Mouse (Mus musculus) gastrocnemius, adult 2 months (tissue): ENCODE measurements around the gene Sorcs3. TPM values are rescaled to one million over a fixed set of nuclear protein-coding genes. Genes with fewer than 3 reads are reported as not detected.

Experiments used
- DNase-seq: peaks from one replicate; pipeline ENCODE4 v3.0.0; 2022
- H3K27ac ChIP-seq: fragments of 200-600 bp; 2 replicates; pipeline ENCODE4 v1.8.1; 2022; ENCODE audit warnings: mild to moderate bottlenecking
- H3K4me3 ChIP-seq: fragments of 200-600 bp; 2 replicates; pipeline ENCODE4 v1.8.1; 2022; ENCODE audit warnings: mild to moderate bottlenecking, moderate library complexity
- CTCF ChIP-seq: fragments of 200-600 bp; IDR thresholded peaks from 2 replicates; pipeline ENCODE4 v1.8.1; 2022; ENCODE audit warnings: antibody characterized with exemption, mild to moderate bottlenecking, moderate library complexity
- intact Hi-C: fragments of 180-260 bp; cut with DNase I; formaldehyde crosslinking; loops from one replicate; pipeline ENCODE4 v1.15.1; 2025
- total RNA-seq, 2 experiments: library from RNA; stranded (reverse); gene quantifications; 2 replicates each; pipeline ENCODE4 v1.2.3; 2021

The Sorcs3 gene
- total RNA-seq, 2 experiments from 2014 or later, result not detected

GRCm38 (mm10) chr19:48727048-48727447, 521.2 kb downstream of the Sorcs3 start:
- DNase-seq, result no peak
- Histone ChIP-seq H3K27ac (no peak overlapping the region), H3K4me3 (no peak overlapping the region)
- intact Hi-C loops, result no loop called here
- TF ChIP-seq CTCF, result no peak

- no peak overlapping the region for H3K4me3 ChIP-seq
- intact Hi-C loops, result no loop called here
- DNase-seq, result no peak
- TF ChIP-seq CTCF, result no peak
- no peak overlapping the region for H3K27ac ChIP-seq
These were observed 521.8 kb downstream of the Sorcs3 start for GRCm38 (mm10) chr19:48727601-48728000.

- no peak for TF ChIP-seq CTCF
- DNase-seq, result peak; percentile 14
- Histone ChIP-seq H3K27ac (no peak overlapping the region), H3K4me3 (no peak overlapping the region)
- intact Hi-C loops, result no loop called here
These were observed 525.9 kb downstream of the Sorcs3 start for GRCm38 (mm10) chr19:48731731-48732130.

- DNase-seq, result no peak
- intact Hi-C loops, result no loop called here
- no peak overlapping the region for H3K4me3 ChIP-seq
- no peak overlapping the region for H3K27ac ChIP-seq
- TF ChIP-seq CTCF, result no peak
These were observed 528.5 kb downstream of the Sorcs3 start for GRCm38 (mm10) chr19:48734370-48734769.

GRCm38 (mm10) chr19:48737554-48737953, 531.7 kb downstream of the Sorcs3 start:
- Histone ChIP-seq H3K27ac (no peak overlapping the region), H3K4me3 (no peak overlapping the region)
- TF ChIP-seq CTCF, result no peak
- intact Hi-C loops, result no loop called here
- no peak for DNase-seq

- Histone ChIP-seq H3K4me3 (no peak overlapping the region), H3K27ac (no peak overlapping the region)
- TF ChIP-seq CTCF, result no peak
- intact Hi-C loops, result no loop called here
- no peak for DNase-seq
These were observed 549.3 kb downstream of the Sorcs3 start for GRCm38 (mm10) chr19:48755156-48755555.

GRCm38 (mm10) chr19:48756831-48757230, 551.0 kb downstream of the Sorcs3 start:
- no peak for DNase-seq
- Histone ChIP-seq H3K27ac (no peak overlapping the region), H3K4me3 (no peak overlapping the region)
- intact Hi-C loops, result no loop called here
- no peak for TF ChIP-seq CTCF

- no peak for TF ChIP-seq CTCF
- intact Hi-C loops, result no loop called here
- H3K27ac ChIP-seq, result no peak overlapping the region
- no peak overlapping the region for H3K4me3 ChIP-seq
- DNase-seq, result no peak
These were observed 560.7 kb downstream of the Sorcs3 start for GRCm38 (mm10) chr19:48766524-48766923.

- H3K4me3 ChIP-seq, result no peak overlapping the region
- intact Hi-C loops, result no loop called here
- no peak for DNase-seq
- no peak for TF ChIP-seq CTCF
- no peak overlapping the region for H3K27ac ChIP-seq
These were observed 565.7 kb downstream of the Sorcs3 start for GRCm38 (mm10) chr19:48771565-48771964.

- no peak for DNase-seq
- Histone ChIP-seq H3K4me3 (no peak overlapping the region), H3K27ac (no peak overlapping the region)
- intact Hi-C loops, result no loop called here
- TF ChIP-seq CTCF, result no peak
These were observed 573.4 kb downstream of the Sorcs3 start for GRCm38 (mm10) chr19:48779095-48779765.

- intact Hi-C loops, result no loop called here
- DNase-seq, result no peak
- Histone ChIP-seq H3K27ac (no peak overlapping the region), H3K4me3 (no peak overlapping the region)
- TF ChIP-seq CTCF, result no peak
These were observed 575.0 kb downstream of the Sorcs3 start for GRCm38 (mm10) chr19:48780813-48781212.

GRCm38 (mm10) chr19:48782024-48782721, 576.3 kb downstream of the Sorcs3 start:
- no peak for TF ChIP-seq CTCF
- intact Hi-C loops, result no loop called here
- Histone ChIP-seq H3K27ac (no peak overlapping the region), H3K4me3 (no peak overlapping the region)
- no peak for DNase-seq

- H3K4me3 ChIP-seq, result no peak overlapping the region
- intact Hi-C loops, result no loop called here
- no peak overlapping the region for H3K27ac ChIP-seq
- no peak for TF ChIP-seq CTCF
- DNase-seq, result no peak
These were observed 581.4 kb downstream of the Sorcs3 start for GRCm38 (mm10) chr19:48787269-48787668.

GRCm38 (mm10) chr19:48804546-48804945, 598.7 kb downstream of the Sorcs3 start:
- TF ChIP-seq CTCF, result no peak
- intact Hi-C loops, result no loop called here
- Histone ChIP-seq H3K4me3 (no peak overlapping the region), H3K27ac (no peak overlapping the region)
- no peak for DNase-seq
